Mouse (Mus musculus) liver (tissue): ENCODE measurements around the gene Cybc1.

Experiments
- DNase-seq: peaks from one replicate; pipeline ENCODE4 v3.0.0-alpha.2; 2020; ENCODE audit warnings: mixed read lengths

Gene Cybc1

GRCm38 (mm10) chr11:121204161-121205006 lies 24.7 kb downstream of the Cybc1 start, which contains the start of the genes Hexdc and Ogfod3:
TSS of gene Hexdc (plus strand) at chr11:121204433.
TSS of gene Ogfod3 (minus strand) at chr11:121204711.
- peak; percentile 99 for DNase-seq

GRCm38 (mm10) chr11:121203859-121204160 lies 25.3 kb downstream of the Cybc1 start:
- DNase-seq = no peak

GRCm38 (mm10) chr11:121201436-121202198 lies 27.5 kb downstream of the Cybc1 start:
- DNase-seq = peak; percentile 41

GRCm38 (mm10) chr11:121200781-121201180 lies 28.3 kb downstream of the Cybc1 start:
- no peak for DNase-seq

- no peak for DNase-seq
Observed at GRCm38 (mm10) chr11:121199851-121200250, 29.3 kb downstream of the Cybc1 start.

GRCm38 (mm10) chr11:121198622-121199021 lies 30.5 kb downstream of the Cybc1 start:
- DNase-seq = no peak

GRCm38 (mm10) chr11:121193415-121193814 lies 35.7 kb downstream of the Cybc1 start:
- DNase-seq = no peak

GRCm38 (mm10) chr11:121192742-121193141 lies 36.4 kb downstream of the Cybc1 start:
- DNase-seq = no peak

GRCm38 (mm10) chr11:121189681-121190080 lies 39.4 kb downstream of the Cybc1 start:
- no peak for DNase-seq

- DNase-seq = peak; percentile 67
Observed at GRCm38 (mm10) chr11:121176285-121177270, 52.5 kb downstream of the Cybc1 start.

- DNase-seq = no peak
Observed at GRCm38 (mm10) chr11:121174234-121174633, 54.9 kb downstream of the Cybc1 start.

GRCm38 (mm10) chr11:121173203-121173602 lies 55.9 kb downstream of the Cybc1 start:
- no peak for DNase-seq
